Mouse (Mus musculus) bone marrow macrophage, adult 2 months (primary cell): ENCODE data around the gene Gbx2.

Source experiments
- CTCF ChIP-seq: IDR thresholded peaks from 2 replicates; pipeline ENCODE4 v1.5.1; 2012; ENCODE audit warnings: low read depth, mild to moderate bottlenecking, low read length, moderate library complexity
- POLR2A ChIP-seq: IDR thresholded peaks from 2 replicates; pipeline ENCODE4 v1.6.1; 2012; ENCODE audit warnings: mild to moderate bottlenecking, low read depth, low read length, borderline replicate concordance

- TF ChIP-seq CTCF (no peak), POLR2A (no peak)
These were observed 39.6 kb downstream of the Gbx2 start for GRCm38 (mm10) chr1:89891400-89891799.
